Mouse (Mus musculus): ENCODE results near the gene Vcam1. TPM values are rescaled to one million over a fixed set of nuclear protein-coding genes. Genes with fewer than 3 reads are reported as not detected.

Gene Vcam1
- total and polyA plus RNA-seq, 2 experiments from 2014 or later = 34.4 to 36.2 TPM

DNA sequence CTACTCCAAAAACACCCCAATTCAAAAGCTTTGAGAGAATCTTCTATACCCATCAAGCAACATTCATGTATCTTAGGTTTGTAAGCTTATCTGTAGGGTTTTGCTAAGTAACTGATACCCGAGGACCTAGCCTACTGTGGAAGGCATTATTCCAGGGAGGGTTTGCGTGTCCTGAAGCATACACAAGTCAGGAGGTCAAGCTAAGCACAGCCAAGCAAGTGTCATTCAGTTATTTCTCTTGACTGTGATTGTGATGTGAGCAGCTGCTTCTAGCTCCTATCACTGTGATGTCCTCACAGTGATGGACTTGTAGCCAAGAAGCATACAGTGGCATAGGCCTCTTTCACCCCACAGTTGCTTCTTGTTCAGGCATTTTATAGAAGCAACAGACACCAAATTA, 35.2 kb downstream of the Vcam1 start:
- Histone ChIP-seq H3K4me3 (ENCODE audit: low read depth, low read length) (no peak overlapping the region), H3K27me3 (ENCODE audit: insufficient read depth, low read length) (no peaks in the 10 kb centered on the region), H3K4me1 (ENCODE audit: insufficient read depth, low read length) (no peaks in the 10 kb centered on the region), H3K9me3 (ENCODE audit: low read length) (no peaks in the 10 kb centered on the region), H3K9ac (replicated peaks; ENCODE audit: low read length, poor library complexity, severe bottlenecking) (no peak overlapping the region), H3K36me3 (ENCODE audit: insufficient read depth, low read length) (no peaks in the 10 kb centered on the region), H3K4me2 (ENCODE audit: low read depth, low read length, poor library complexity, severe bottlenecking) (no peak overlapping the region), H3K27ac (ENCODE audit: low read depth, low read length) (no peak overlapping the region)
- DNase-seq (ENCODE audit: low spot score) (no peak), ATAC-seq (ENCODE audit: low FRiP score) (no peak)
- WGBS = 91% methylated on average over 2 of the region's 2 CpGs
- no peak for TF ChIP-seq CTCF (IDR thresholded peaks at IDR 0.05)

DNA sequence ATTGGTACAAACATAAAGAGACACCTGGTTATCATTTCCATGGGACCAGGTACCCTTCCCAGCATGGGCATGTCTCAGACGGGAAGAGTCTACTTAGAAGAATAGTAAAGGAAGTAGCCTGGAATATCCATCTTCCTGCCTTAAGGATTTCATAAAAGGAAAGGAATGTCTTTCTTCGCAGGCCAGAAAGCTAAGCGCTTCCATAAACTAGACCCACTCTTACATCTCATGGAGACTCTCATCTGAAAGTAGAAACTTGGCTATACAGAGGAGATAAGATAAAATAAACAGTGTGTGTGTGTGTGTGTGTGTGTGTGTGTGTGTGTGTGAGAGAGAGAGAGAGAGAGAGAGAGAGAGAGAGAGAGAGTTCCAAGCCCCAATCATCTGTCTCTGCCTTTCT, 36.9 kb downstream of the Vcam1 start:
- no peak for DNase-seq (ENCODE audit: low spot score)
- H3K36me3 ChIP-seq (ENCODE audit: insufficient read depth, low read length) = no peaks in the 10 kb centered on the region
- WGBS = 94% methylated on average over 3 of the region's 3 CpGs
- H3K4me3 ChIP-seq (ENCODE audit: low read depth, low read length) = no peak overlapping the region
- H3K9ac ChIP-seq (replicated peaks; ENCODE audit: low read length, poor library complexity, severe bottlenecking) = no peak overlapping the region
- no peak overlapping the region for H3K4me2 ChIP-seq (ENCODE audit: low read depth, low read length, poor library complexity, severe bottlenecking)
- no peak for TF ChIP-seq CTCF (IDR thresholded peaks at IDR 0.05)
- H3K27ac ChIP-seq (ENCODE audit: low read depth, low read length) = no peak overlapping the region
- ATAC-seq (ENCODE audit: low FRiP score) = no peak
- no peaks in the 10 kb centered on the region for H3K4me1 ChIP-seq (ENCODE audit: insufficient read depth, low read length)
- H3K9me3 ChIP-seq (ENCODE audit: low read length) = no peaks in the 10 kb centered on the region
- H3K27me3 ChIP-seq (ENCODE audit: insufficient read depth, low read length) = no peaks in the 10 kb centered on the region

DNA sequence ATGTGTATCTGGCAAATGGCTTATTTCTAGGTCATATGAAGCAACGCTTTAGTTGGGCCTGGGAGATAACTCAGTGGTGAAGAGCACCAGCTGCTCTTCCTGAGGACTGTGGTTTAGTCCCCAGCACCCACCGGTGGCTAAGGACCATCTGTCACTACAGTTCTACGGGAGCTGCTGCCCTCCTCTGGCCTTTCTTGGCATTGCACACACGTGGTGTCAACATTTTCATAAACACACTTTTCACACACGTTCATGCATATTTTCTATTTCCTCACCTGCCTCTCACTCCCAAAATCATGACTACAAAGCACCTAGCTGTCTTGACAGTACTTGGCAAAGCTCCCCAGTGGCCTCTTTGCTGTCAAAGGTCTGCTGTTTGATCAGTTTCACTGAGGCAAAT, 37.8 kb downstream of the Vcam1 start:
- DNase-seq (ENCODE audit: low spot score) (no peak), ATAC-seq (ENCODE audit: low FRiP score) (no peak)
- 88% methylated on average over 5 of the region's 5 CpGs for WGBS
- Histone ChIP-seq H3K27ac (ENCODE audit: low read depth, low read length) (no peak overlapping the region), H3K4me1 (ENCODE audit: insufficient read depth, low read length) (no peaks in the 10 kb centered on the region), H3K36me3 (ENCODE audit: insufficient read depth, low read length) (no peaks in the 10 kb centered on the region), H3K4me3 (ENCODE audit: low read depth, low read length) (no peak overlapping the region), H3K9ac (replicated peaks; ENCODE audit: low read length, poor library complexity, severe bottlenecking) (no peak overlapping the region), H3K9me3 (ENCODE audit: low read length) (no peaks in the 10 kb centered on the region), H3K4me2 (ENCODE audit: low read depth, low read length, poor library complexity, severe bottlenecking) (no peak overlapping the region), H3K27me3 (ENCODE audit: insufficient read depth, low read length) (no peaks in the 10 kb centered on the region)
- peak; percentile 35; the same call in 1 of the 2 replicates for TF ChIP-seq CTCF (IDR thresholded peaks at IDR 0.05)

DNA sequence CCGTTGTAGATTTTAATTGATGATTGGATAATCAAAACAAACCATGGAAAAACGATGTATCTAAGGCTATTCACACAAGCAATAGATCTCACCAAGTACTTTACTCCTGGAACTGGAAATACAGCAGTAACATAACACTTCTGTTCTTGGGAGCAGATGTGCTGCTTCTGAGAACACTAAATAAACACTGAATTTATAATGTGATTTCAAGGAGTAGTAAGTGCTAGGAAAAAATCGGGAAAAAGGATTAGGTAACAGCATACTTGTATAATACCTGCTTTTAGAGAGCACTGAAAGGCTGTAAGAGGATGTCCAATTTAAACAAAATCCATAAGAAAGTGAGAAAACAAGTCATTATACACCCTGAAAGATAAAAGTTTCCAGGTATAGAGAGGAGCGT, 43.5 kb downstream of the Vcam1 start:
- no peak overlapping the region for H3K9ac ChIP-seq (replicated peaks; ENCODE audit: low read length, poor library complexity, severe bottlenecking)
- H3K4me2 ChIP-seq (ENCODE audit: low read depth, low read length, poor library complexity, severe bottlenecking) = no peak overlapping the region
- DNase-seq (ENCODE audit: low spot score) (no peak), ATAC-seq (ENCODE audit: low FRiP score) (no peak)
- no peaks in the 10 kb centered on the region for H3K36me3 ChIP-seq (ENCODE audit: insufficient read depth, low read length)
- no peaks in the 10 kb centered on the region for H3K4me1 ChIP-seq (ENCODE audit: insufficient read depth, low read length)
- no peak for TF ChIP-seq CTCF (IDR thresholded peaks at IDR 0.05)
- H3K9me3 ChIP-seq (ENCODE audit: low read length) = no peaks in the 10 kb centered on the region
- H3K4me3 ChIP-seq (ENCODE audit: low read depth, low read length) = no peak overlapping the region
- H3K27me3 ChIP-seq (ENCODE audit: insufficient read depth, low read length) = no peaks in the 10 kb centered on the region
- H3K27ac ChIP-seq (ENCODE audit: low read depth, low read length) = no peak overlapping the region
- 88% methylated on average over 4 of the region's 4 CpGs for WGBS

DNA sequence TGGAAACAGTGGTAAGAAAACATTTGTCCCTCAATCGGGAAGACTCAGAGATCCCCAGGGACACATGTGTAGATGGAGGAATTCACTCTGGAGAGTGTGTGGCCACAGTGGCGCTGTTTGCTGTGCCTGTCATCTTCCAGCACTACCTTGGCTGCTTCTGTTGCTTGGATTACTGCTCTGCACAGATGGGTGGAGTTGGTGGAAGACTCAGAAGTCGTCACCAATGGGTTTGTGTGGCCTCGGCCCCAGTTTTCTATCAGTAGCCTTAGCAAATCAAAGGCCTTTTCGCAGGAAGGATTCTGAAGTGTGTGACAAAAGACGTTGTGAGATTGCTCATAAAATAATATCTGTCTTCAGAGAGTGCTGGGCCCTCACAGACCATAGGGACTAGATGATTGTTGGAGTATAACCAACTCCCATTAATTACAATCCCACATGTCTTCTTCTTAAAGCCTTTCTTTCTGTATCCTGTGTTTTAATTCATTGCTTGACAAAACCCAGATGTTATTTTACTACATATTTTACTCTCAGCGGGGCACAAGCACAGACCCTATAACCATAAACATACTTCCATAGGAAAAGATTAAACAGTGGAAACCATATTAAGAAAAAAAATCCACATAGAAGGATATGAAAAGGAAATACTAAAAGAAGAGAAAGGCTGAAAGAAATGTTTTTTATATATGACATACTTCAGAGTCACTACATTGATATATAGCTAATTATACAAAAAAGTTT, 48.4 kb downstream of the Vcam1 start:
- H3K36me3 ChIP-seq (ENCODE audit: insufficient read depth, low read length) = no peaks in the 10 kb centered on the region
- ATAC-seq (ENCODE audit: low FRiP score) = no peak
- no peaks in the 10 kb centered on the region for H3K27me3 ChIP-seq (ENCODE audit: insufficient read depth, low read length)
- H3K9me3 ChIP-seq (ENCODE audit: low read length) = no peaks in the 10 kb centered on the region
- no peak overlapping the region for H3K4me3 ChIP-seq (ENCODE audit: low read depth, low read length)
- H3K4me1 ChIP-seq (ENCODE audit: insufficient read depth, low read length) = no peaks in the 10 kb centered on the region
- H3K27ac ChIP-seq (ENCODE audit: low read depth, low read length) = no peak overlapping the region
- WGBS = 82% methylated on average over 7 of the region's 7 CpGs
- no peak overlapping the region for H3K9ac ChIP-seq (replicated peaks; ENCODE audit: low read length, poor library complexity, severe bottlenecking)
- peak; percentile 8 for DNase-seq (ENCODE audit: low spot score)
- H3K4me2 ChIP-seq (ENCODE audit: low read depth, low read length, poor library complexity, severe bottlenecking) = no peak overlapping the region
- 0 out of 2 replicates have a peak, but pooled peaks have one; percentile 13 for TF ChIP-seq CTCF (IDR thresholded peaks at IDR 0.05)

DNA sequence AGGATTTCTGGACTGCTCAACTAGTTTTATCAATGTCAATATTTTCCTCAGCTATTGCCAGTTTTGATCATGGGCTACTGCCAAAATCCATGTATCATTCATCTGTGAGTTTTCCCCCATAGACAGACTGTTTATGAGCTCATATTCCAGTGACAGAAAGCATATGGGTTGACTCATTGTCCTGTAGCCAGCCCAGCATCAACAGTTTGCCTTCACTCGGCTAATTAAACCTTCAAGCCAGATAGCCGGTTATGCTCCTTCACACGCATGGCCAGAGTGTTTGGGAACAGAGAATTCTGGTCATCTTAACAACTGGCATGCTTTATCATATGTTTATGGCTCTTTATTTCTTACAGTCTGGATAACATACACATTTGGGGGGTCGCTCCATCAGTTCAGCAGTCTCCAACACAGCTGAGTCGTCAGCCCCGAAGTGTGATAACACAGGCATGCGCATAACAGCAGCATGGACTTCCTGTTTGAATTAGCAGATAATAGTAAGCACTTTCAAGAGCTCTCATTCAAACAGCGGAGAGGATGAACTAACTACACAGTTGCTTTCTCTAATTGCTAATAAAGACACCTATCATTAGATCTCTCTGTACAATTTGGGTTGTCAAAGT, 49.2 kb downstream of the Vcam1 start:
- no peak for DNase-seq (ENCODE audit: low spot score)

More for the DNA sequence above, 49.2 kb downstream of the Vcam1 start:
- no peak overlapping the region for H3K27ac ChIP-seq (ENCODE audit: low read depth, low read length)
- no peak overlapping the region for H3K4me2 ChIP-seq (ENCODE audit: low read depth, low read length, poor library complexity, severe bottlenecking)
- WGBS = 85% methylated on average over 8 of the region's 8 CpGs
- no peaks in the 10 kb centered on the region for H3K36me3 ChIP-seq (ENCODE audit: insufficient read depth, low read length)
- no peaks in the 10 kb centered on the region for H3K27me3 ChIP-seq (ENCODE audit: insufficient read depth, low read length)
- no peaks in the 10 kb centered on the region for H3K4me1 ChIP-seq (ENCODE audit: insufficient read depth, low read length)
- no peak for TF ChIP-seq CTCF (IDR thresholded peaks at IDR 0.05)
- H3K4me3 ChIP-seq (ENCODE audit: low read depth, low read length) = no peak overlapping the region
- H3K9me3 ChIP-seq (ENCODE audit: low read length) = no peaks in the 10 kb centered on the region
- no peak overlapping the region for H3K9ac ChIP-seq (replicated peaks; ENCODE audit: low read length, poor library complexity, severe bottlenecking)
- ATAC-seq (ENCODE audit: low FRiP score) = no peak
